Mouse (Mus musculus): ENCODE results near the gene Car1. TPM values are rescaled to one million over a fixed set of nuclear protein-coding genes. Genes with fewer than 3 reads are reported as not detected.

Car1 gene
- polyA plus RNA-seq, 1 experiment from 2014 or later: 7.7 TPM

GRCm38 (mm10) chr3:14806702-14807101, 1.5 kb downstream of the Car1 start:
- no peak overlapping the region for H3K4me3 ChIP-seq (ENCODE audit: low read depth, low read length)
- H3K9ac ChIP-seq (ENCODE audit: low read depth, low read length): no peak overlapping the region
- no peak overlapping the region for H3K27ac ChIP-seq (ENCODE audit: low read depth, low read length)
- no peak overlapping the region for H3K4me2 ChIP-seq (replicated peaks; ENCODE audit: low read depth)
- no peaks in the 10 kb centered on the region for H3K4me1 ChIP-seq (replicated peaks; ENCODE audit: control insufficient read depth, insufficient read depth, low read length)
- no peaks in the 10 kb centered on the region for H3K27me3 ChIP-seq (replicated peaks; ENCODE audit: control insufficient read depth, insufficient read depth, low read length)
- H3K36me3 ChIP-seq (ENCODE audit: control insufficient read depth, insufficient read depth): no peaks in the 10 kb centered on the region
- no peak for ATAC-seq
- TF ChIP-seq CTCF (IDR thresholded peaks at IDR 0.05; ENCODE audit: low read depth): no peak
- H3K9me3 ChIP-seq (ENCODE audit: control insufficient read depth): no peaks in the 10 kb centered on the region

- 81% methylated on average over 3 of the region's 3 CpGs for WGBS
- no peak for TF ChIP-seq CTCF (IDR thresholded peaks at IDR 0.05; ENCODE audit: low read depth)
- H3K36me3 ChIP-seq (ENCODE audit: control insufficient read depth, insufficient read depth): no peaks in the 10 kb centered on the region
- no peak overlapping the region for H3K4me3 ChIP-seq (ENCODE audit: low read depth, low read length)
- H3K9me3 ChIP-seq (ENCODE audit: control insufficient read depth): no peaks in the 10 kb centered on the region
- no peaks in the 10 kb centered on the region for H3K27me3 ChIP-seq (replicated peaks; ENCODE audit: control insufficient read depth, insufficient read depth, low read length)
- H3K4me1 ChIP-seq (replicated peaks; ENCODE audit: control insufficient read depth, insufficient read depth, low read length): no peaks in the 10 kb centered on the region
- no peak overlapping the region for H3K9ac ChIP-seq (ENCODE audit: low read depth, low read length)
- no peak for ATAC-seq
- no peak overlapping the region for H3K4me2 ChIP-seq (replicated peaks; ENCODE audit: low read depth)
- no peak overlapping the region for H3K27ac ChIP-seq (ENCODE audit: low read depth, low read length)
Observed at GRCm38 (mm10) chr3:14805962-14806361, 2.2 kb downstream of the Car1 start.

- WGBS: 49% methylated on average over 6 of the region's 6 CpGs
- no peaks in the 10 kb centered on the region for H3K36me3 ChIP-seq (ENCODE audit: control insufficient read depth, insufficient read depth)
- H3K27me3 ChIP-seq (replicated peaks; ENCODE audit: control insufficient read depth, insufficient read depth, low read length): no peaks in the 10 kb centered on the region
- H3K9ac ChIP-seq (ENCODE audit: low read depth, low read length): no peak overlapping the region
- no peak for ATAC-seq
- no peak overlapping the region for H3K27ac ChIP-seq (ENCODE audit: low read depth, low read length)
- H3K4me2 ChIP-seq (replicated peaks; ENCODE audit: low read depth): no peak overlapping the region
- no peak for TF ChIP-seq CTCF (IDR thresholded peaks at IDR 0.05; ENCODE audit: low read depth)
- no peaks in the 10 kb centered on the region for H3K4me1 ChIP-seq (replicated peaks; ENCODE audit: control insufficient read depth, insufficient read depth, low read length)
- H3K9me3 ChIP-seq (ENCODE audit: control insufficient read depth): no peaks in the 10 kb centered on the region
- no peak overlapping the region for H3K4me3 ChIP-seq (ENCODE audit: low read depth, low read length)
Observed at GRCm38 (mm10) chr3:14804906-14805305, 3.3 kb downstream of the Car1 start.

GRCm38 (mm10) chr3:14797069-14797468, 11.1 kb downstream of the Car1 start:
- WGBS: 81% methylated on average over 3 of the region's 3 CpGs
- Histone ChIP-seq H3K9ac (ENCODE audit: low read depth, low read length) (no peak overlapping the region), H3K4me1 (replicated peaks; ENCODE audit: control insufficient read depth, insufficient read depth, low read length) (no peaks in the 10 kb centered on the region), H3K36me3 (ENCODE audit: control insufficient read depth, insufficient read depth) (no peaks in the 10 kb centered on the region), H3K27me3 (replicated peaks; ENCODE audit: control insufficient read depth, insufficient read depth, low read length) (no peaks in the 10 kb centered on the region), H3K4me2 (replicated peaks; ENCODE audit: low read depth) (no peak overlapping the region), H3K27ac (ENCODE audit: low read depth, low read length) (no peak overlapping the region), H3K9me3 (ENCODE audit: control insufficient read depth) (no peaks in the 10 kb centered on the region), H3K4me3 (ENCODE audit: low read depth, low read length) (no peak overlapping the region)
- TF ChIP-seq CTCF (IDR thresholded peaks at IDR 0.05; ENCODE audit: low read depth): no peak
- ATAC-seq: no peak

- H3K4me1 ChIP-seq (replicated peaks; ENCODE audit: control insufficient read depth, insufficient read depth, low read length): no peaks in the 10 kb centered on the region
Observed at GRCm38 (mm10) chr3:14795292-14796020, 12.7 kb downstream of the Car1 start.

GRCm38 (mm10) chr3:14792032-14792431, 16.1 kb downstream of the Car1 start:
- no peaks in the 10 kb centered on the region for H3K27me3 ChIP-seq (replicated peaks; ENCODE audit: control insufficient read depth, insufficient read depth, low read length)
- TF ChIP-seq CTCF (IDR thresholded peaks at IDR 0.05; ENCODE audit: low read depth): no peak

More at GRCm38 (mm10) chr3:14795292-14796020, 12.7 kb downstream of the Car1 start:
- no peaks in the 10 kb centered on the region for H3K36me3 ChIP-seq (ENCODE audit: control insufficient read depth, insufficient read depth)
- H3K9me3 ChIP-seq (ENCODE audit: control insufficient read depth): no peaks in the 10 kb centered on the region
- ATAC-seq: no peak
- TF ChIP-seq CTCF (IDR thresholded peaks at IDR 0.05; ENCODE audit: low read depth): no peak
- no peak overlapping the region for H3K27ac ChIP-seq (ENCODE audit: low read depth, low read length)
- no peak overlapping the region for H3K4me3 ChIP-seq (ENCODE audit: low read depth, low read length)
- 83% methylated on average over 4 of the region's 4 CpGs for WGBS
- no peak overlapping the region for H3K4me2 ChIP-seq (replicated peaks; ENCODE audit: low read depth)
- no peak overlapping the region for H3K9ac ChIP-seq (ENCODE audit: low read depth, low read length)
- H3K27me3 ChIP-seq (replicated peaks; ENCODE audit: control insufficient read depth, insufficient read depth, low read length): no peaks in the 10 kb centered on the region

More at GRCm38 (mm10) chr3:14792032-14792431, 16.1 kb downstream of the Car1 start:
- H3K9me3 ChIP-seq (ENCODE audit: control insufficient read depth): no peaks in the 10 kb centered on the region
- no peak overlapping the region for H3K4me2 ChIP-seq (replicated peaks; ENCODE audit: low read depth)
- no peaks in the 10 kb centered on the region for H3K36me3 ChIP-seq (ENCODE audit: control insufficient read depth, insufficient read depth)
- H3K4me1 ChIP-seq (replicated peaks; ENCODE audit: control insufficient read depth, insufficient read depth, low read length): no peaks in the 10 kb centered on the region
- H3K27ac ChIP-seq (ENCODE audit: low read depth, low read length): no peak overlapping the region
- H3K4me3 ChIP-seq (ENCODE audit: low read depth, low read length): no peak overlapping the region
- no peak for ATAC-seq
- H3K9ac ChIP-seq (ENCODE audit: low read depth, low read length): no peak overlapping the region

All from intestine, postnatal 0 days (tissue).